Mouse (Mus musculus) CH12.LX (cell line): ENCODE data around the gene Igfbp2. TPM values are rescaled to one million over a fixed set of nuclear protein-coding genes. Genes with fewer than 3 reads are reported as not detected.

Experiments used
- DNase-seq: peaks from one replicate; pipeline ENCODE4 v3.0.0-alpha.2; 2013; ENCODE audit errors: extremely low read depth
- H3K27ac ChIP-seq: 2 replicates; pipeline ENCODE4 v1.5.1; 2012; ENCODE audit warnings: low read depth, mild to moderate bottlenecking, control low read depth, moderate library complexity; ENCODE audit not compliant: insufficient read depth
- H3K27me3 ChIP-seq: replicated peaks from 2 replicates; pipeline ENCODE3; 2012; ENCODE audit warnings: inconsistent platforms
- H3K36me3 ChIP-seq, 2 experiments: replicated peaks in 1 of 2; 2 replicates each; pipeline versions ENCODE3 to v1.6.1; 2012; ENCODE audit warnings: inconsistent platforms in 1 of 2, low read length in 1 of 2, mild to moderate bottlenecking in 1 of 2, mixed read lengths in 1 of 2, moderate library complexity in 1 of 2; ENCODE audit not compliant: control insufficient read depth in 1 of 2, insufficient read depth in 1 of 2
- H3K4me1 ChIP-seq, 2 experiments: 2 replicates each; pipeline ENCODE4 v1.6.1; 2012; ENCODE audit warnings: inconsistent platforms in 1 of 2, moderate library complexity in 1 of 2; ENCODE audit not compliant: insufficient read depth in 2 of 2, control insufficient read depth in 1 of 2
- H3K4me2 ChIP-seq: 2 replicates; pipeline ENCODE4 v1.6.1; 2012; ENCODE audit warnings: low read depth, mild to moderate bottlenecking, control low read depth; ENCODE audit not compliant: poor library complexity, insufficient read depth, severe bottlenecking
- H3K4me3 ChIP-seq, 3 experiments: fragments of 150-350 bp in 1 of 3; sonication (generic) in 1 of 3; replicated peaks in 1 of 3; 2 replicates each; pipeline versions ENCODE3 to v1.5.1; 2011 to 2012; ENCODE audit warnings: low read depth in 2 of 3, low read length in 2 of 3, mild to moderate bottlenecking in 2 of 3, moderate library complexity in 2 of 3, control low read depth in 1 of 3, improper control_type of control experiment in 1 of 3, inconsistent platforms in 1 of 3, mixed read lengths in 1 of 3; ENCODE audit not compliant: poor library complexity in 1 of 3
- H3K79me2 ChIP-seq: replicated peaks from 2 replicates; pipeline ENCODE4 v1.6.1; 2012; ENCODE audit warnings: mild to moderate bottlenecking, moderate library complexity; ENCODE audit not compliant: control insufficient read depth, poor library complexity, insufficient read depth, severe bottlenecking; ENCODE audit errors: extremely low read depth
- H3K9ac ChIP-seq: 2 replicates; pipeline ENCODE4 v1.6.1; 2012; ENCODE audit warnings: low read depth, mild to moderate bottlenecking, control low read depth, moderate library complexity; ENCODE audit not compliant: insufficient read depth
- H3K9me3 ChIP-seq: replicated peaks from 2 replicates; pipeline ENCODE3; 2012; ENCODE audit warnings: low read length, inconsistent platforms, mixed read lengths
- BHLHE40 ChIP-seq: IDR thresholded peaks from 2 replicates; pipeline ENCODE4 v1.6.1; 2011; ENCODE audit warnings: mild to moderate bottlenecking, low read depth, low read length, improper control_type of control experiment
- CHD2 ChIP-seq: IDR thresholded peaks from 2 replicates; pipeline ENCODE4 v1.6.1; 2011; ENCODE audit warnings: low read length, improper control_type of control experiment
- CTCF ChIP-seq, 2 experiments: IDR thresholded peaks in 1 of 2; conservative IDR thresholded peaks in 1 of 2; 2 replicates each; pipeline ENCODE4 v1.5.1; 2011 to 2012; ENCODE audit warnings: low read depth in 2 of 2, low read length in 2 of 2, improper control_type of control experiment in 1 of 2, inconsistent platforms in 1 of 2, mild to moderate bottlenecking in 1 of 2, moderate library complexity in 1 of 2
- E2F4 ChIP-seq: IDR thresholded peaks from 2 replicates; pipeline ENCODE4 v1.6.1; 2011; ENCODE audit warnings: low read depth, low read length, improper control_type of control experiment; ENCODE audit not compliant: insufficient replicate concordance
- ELF1 ChIP-seq: IDR thresholded peaks from 2 replicates; pipeline ENCODE4 v1.6.1; 2014; ENCODE audit warnings: low read depth, mild to moderate bottlenecking, inconsistent platforms, low read length, improper control_type of control experiment
- ETS1 ChIP-seq: conservative IDR thresholded peaks from 2 replicates; pipeline ENCODE4 v1.6.1; 2012; ENCODE audit warnings: low read depth, mild to moderate bottlenecking, inconsistent platforms, low read length, improper control_type of control experiment, moderate library complexity
- GABPA ChIP-seq: IDR thresholded peaks from 2 replicates; pipeline ENCODE4 v1.6.1; 2012; ENCODE audit warnings: low read depth, low read length, improper control_type of control experiment, inconsistent platforms; ENCODE audit not compliant: insufficient replicate concordance
- IRF4 ChIP-seq: IDR thresholded peaks from 2 replicates; pipeline ENCODE4 v1.6.1; 2014; ENCODE audit warnings: low read depth, mild to moderate bottlenecking, inconsistent platforms, low read length, improper control_type of control experiment
- JUN ChIP-seq: IDR thresholded peaks from 2 replicates; pipeline ENCODE4 v1.6.1; 2011; ENCODE audit warnings: low read depth, mild to moderate bottlenecking, low read length, improper control_type of control experiment, moderate library complexity; ENCODE audit not compliant: insufficient read depth
- KAT2A ChIP-seq: IDR thresholded peaks from 2 replicates; pipeline ENCODE4 v1.6.1; 2012; ENCODE audit warnings: low read length, improper control_type of control experiment, inconsistent platforms; ENCODE audit not compliant: insufficient replicate concordance
- MAZ ChIP-seq: IDR thresholded peaks from 2 replicates; pipeline ENCODE4 v1.6.1; 2012; ENCODE audit warnings: low read depth, mild to moderate bottlenecking, inconsistent platforms, low read length, improper control_type of control experiment, moderate library complexity
- MYC ChIP-seq: IDR thresholded peaks from 2 replicates; pipeline ENCODE4 v1.6.1; 2011; ENCODE audit warnings: low read depth, mild to moderate bottlenecking, improper control_type of control experiment, low read length
- PAX5 ChIP-seq: IDR thresholded peaks from 2 replicates; pipeline ENCODE4 v1.6.1; 2012; ENCODE audit warnings: low read length, inconsistent platforms, mixed read lengths
- POLR2A ChIP-seq: IDR thresholded peaks from 2 replicates; pipeline ENCODE4 v1.6.1; 2011; ENCODE audit warnings: low read depth, mild to moderate bottlenecking, improper control_type of control experiment, low read length
- POLR2AphosphoS2 ChIP-seq: IDR thresholded peaks from 2 replicates; pipeline ENCODE4 v1.6.1; 2011; ENCODE audit warnings: low read depth, low read length, improper control_type of control experiment
- RAD21 ChIP-seq: IDR thresholded peaks from 2 replicates; pipeline ENCODE4 v1.6.1; 2011; ENCODE audit warnings: low read depth, mild to moderate bottlenecking, low read length, improper control_type of control experiment, moderate library complexity
- SIN3A ChIP-seq: IDR thresholded peaks from 2 replicates; pipeline ENCODE4 v1.6.1; 2012; ENCODE audit warnings: low read length, improper control_type of control experiment, inconsistent platforms
- SMC3 ChIP-seq: IDR thresholded peaks from 2 replicates; pipeline ENCODE4 v1.6.1; 2011; ENCODE audit warnings: low read depth, low read length, improper control_type of control experiment
- TBP ChIP-seq: conservative IDR thresholded peaks from 2 replicates; pipeline ENCODE4 v1.6.1; 2011; ENCODE audit warnings: low read depth, low read length, improper control_type of control experiment
- USF1 ChIP-seq: IDR thresholded peaks from 2 replicates; pipeline ENCODE4 v1.6.1; 2014; ENCODE audit warnings: low read depth, mild to moderate bottlenecking, inconsistent platforms, low read length, improper control_type of control experiment
- USF2 ChIP-seq: conservative IDR thresholded peaks from 2 replicates; pipeline ENCODE4 v1.6.1; 2011; ENCODE audit warnings: low read depth, low read length, improper control_type of control experiment
- ZC3H11A ChIP-seq: IDR thresholded peaks from 2 replicates; pipeline ENCODE4 v1.6.1; 2012; ENCODE audit warnings: low read depth, mild to moderate bottlenecking, inconsistent platforms, low read length, improper control_type of control experiment
- ZKSCAN1 ChIP-seq: IDR thresholded peaks from 2 replicates; pipeline ENCODE4 v1.6.1; 2012; ENCODE audit warnings: low read depth, inconsistent platforms, low read length, improper control_type of control experiment, borderline replicate concordance
- ZMIZ1 ChIP-seq: IDR thresholded peaks from 2 replicates; pipeline ENCODE4 v1.6.1; 2012; ENCODE audit warnings: low read depth, mild to moderate bottlenecking, inconsistent platforms, low read length, improper control_type of control experiment
- ZNF384 ChIP-seq: IDR thresholded peaks from 2 replicates; pipeline ENCODE4 v1.6.1; 2012; ENCODE audit warnings: low read depth, low read length, improper control_type of control experiment, inconsistent platforms
- dilution Hi-C: fragments of 300-500 bp; cut with MboI; formaldehyde crosslinking; loops from 2 replicates; pipeline ENCODE4 v1.14.3; 2020; ENCODE audit warnings: low sequenced_read_pairs; ENCODE audit not compliant: extremely low pct_unique_long_range_greater_than_20kb, extremely low pct_ligation_motif_present
- in situ Hi-C: fragments of 300-500 bp; cut with MboI; formaldehyde crosslinking; loops from 3 replicates; pipeline ENCODE4 v1.14.3; 2019; ENCODE audit warnings: low sequenced_read_pairs, low pct_ligation_motif_present, low pct_unique_long_range_greater_than_20kb, mixed read lengths
- polyA plus RNA-seq: library from polyadenylated mRNA; unstranded; fragments of >175 nt; gene quantifications from 2 replicates; pipeline ENCODE4 v1.2.1, GENCODE M21; 2012; ENCODE audit warnings: low read depth; ENCODE audit not compliant: insufficient read length
- total RNA-seq, 2 experiments: library from RNA; depleted of rRNA; stranded (reverse); fragments of 300-350 nt in 1 of 2; fragments of >200 nt in 1 of 2; gene quantifications; 2 replicates each; pipeline ENCODE4 v1.2.3; 2012 to 2014

The Igfbp2 gene
- total and polyA plus RNA-seq, 3 experiments, result 294 to 662 (median 350) TPM

- Histone ChIP-seq H3K36me3 (no peaks in the 10 kb centered on the region), H3K4me1 (peaks cover 0 to 8% of the 10 kb centered on the region in 2 experiments; a peak in 1 of 4 replicates), H3K27ac (no peak overlapping the region), H3K79me2 (no peaks in the 10 kb centered on the region), H3K4me2 (no peak overlapping the region), H3K9me3 (peaks cover 8% of the 10 kb centered on the region), H3K27me3 (peaks cover 3% of the 10 kb centered on the region), H3K4me3 (no peak overlapping the region), H3K9ac (no peak overlapping the region)
- in situ Hi-C loops (no loop called here), dilution Hi-C loops (no loop called here)
- TF ChIP-seq ETS1 (no peak), KAT2A (no peak), SIN3A (no peak), E2F4 (no peak), GABPA (no peak), TBP (no peak), SMC3 (no peak), ELF1 (no peak), ZC3H11A (no peak), ZNF384 (no peak), MAZ (no peak), RAD21 (no peak), PAX5 (no peak), BHLHE40 (no peak), JUN (no peak), USF2 (no peak), ZKSCAN1 (no peak), POLR2AphosphoS2 (no peak), ZMIZ1 (no peak), CTCF (conservative IDR thresholded peaks at IDR 0.05 in 1 of 2, IDR thresholded peaks at IDR 0.05 in 1 of 2; ENCODE audit: low read depth in 2 of 2, low read length in 2 of 2) (no peak)
- DNase-seq, result no peak
These were observed 20.3 kb upstream of the Igfbp2 start for GRCm38 (mm10) chr1:72804031-72804430.

- DNase-seq, result no peak
- Histone ChIP-seq H3K27ac (no peak overlapping the region), H3K9me3 (peaks cover 4% of the 10 kb centered on the region), H3K79me2 (no peaks in the 10 kb centered on the region), H3K27me3 (peaks cover 3% of the 10 kb centered on the region), H3K9ac (no peak overlapping the region), H3K36me3 (no peaks in the 10 kb centered on the region), H3K4me3 (no peak overlapping the region), H3K4me1 (peaks cover 0 to 8% of the 10 kb centered on the region in 2 experiments; a peak in 1 of 4 replicates), H3K4me2 (no peak overlapping the region)
- TF ChIP-seq SIN3A, result no peak
- TF ChIP-seq IRF4, result no peak
- no peak for TF ChIP-seq POLR2A
- TF ChIP-seq USF1, result no peak
- TF ChIP-seq MYC, result no peak
- TF ChIP-seq CHD2, result no peak
- dilution Hi-C loops, result no loop called here
- in situ Hi-C loops, result no loop called here
These were observed 19.3 kb upstream of the Igfbp2 start for GRCm38 (mm10) chr1:72805037-72805436.
